Mouse (Mus musculus) erythroblast, embryonic 14.5 days (primary cell): Measurements from ENCODE around the gene Zap70. TPM values are rescaled to one million over a fixed set of nuclear protein-coding genes. Genes with fewer than 3 reads are reported as not detected.

Experiments used
- H3K27me3 ChIP-seq: 2 replicates; pipeline ENCODE4 v1.6.1; 2012; ENCODE audit warnings: inconsistent platforms; ENCODE audit not compliant: control insufficient read depth
- H3K36me3 ChIP-seq: 2 replicates; pipeline ENCODE4 v1.6.1; 2012; ENCODE audit warnings: mild to moderate bottlenecking, inconsistent platforms; ENCODE audit not compliant: control insufficient read depth
- H3K4me1 ChIP-seq: 2 replicates; pipeline ENCODE4 v1.6.1; 2012; ENCODE audit warnings: inconsistent platforms; ENCODE audit not compliant: control insufficient read depth
- H3K4me3 ChIP-seq: replicated peaks from 2 replicates; pipeline ENCODE3; 2012; ENCODE audit warnings: moderate library complexity, mild to moderate bottlenecking, inconsistent platforms
- H3K9me3 ChIP-seq: 2 replicates; pipeline ENCODE4 v1.6.1; 2012; ENCODE audit warnings: low read length, inconsistent platforms, mixed read lengths; ENCODE audit not compliant: control insufficient read depth
- GATA1 ChIP-seq: IDR thresholded peaks from 2 replicates; pipeline ENCODE4 v1.6.1; 2012; ENCODE audit warnings: low read length, inconsistent platforms, mixed read lengths
- TAL1 ChIP-seq: IDR thresholded peaks from 3 replicates; pipeline ENCODE4 v1.6.1; 2012; ENCODE audit warnings: low read length, inconsistent platforms, mixed read lengths
- polyA plus RNA-seq: library from polyadenylated mRNA; stranded (reverse); fragments of >175 nt; gene quantifications from 2 replicates; pipeline ENCODE4 v1.2.3, GENCODE M21; 2012

Gene Zap70
- not detected in 2 replicates for polyA plus RNA-seq

GRCm38 (mm10) chr1:36761568-36761967 is at the start of gene Zap70:
Gene Zap70 (plus strand): TSS chr1:36761798.
- H3K4me3 ChIP-seq = no peak within 1 kb of the TSS
- no peaks in the 10 kb centered on the region for H3K9me3 ChIP-seq
- TF ChIP-seq TAL1 = no peak
- TF ChIP-seq GATA1 = no peak
- no peaks in the 10 kb centered on the region for H3K36me3 ChIP-seq
- H3K27me3 ChIP-seq = no peaks in the 10 kb centered on the region
- H3K4me1 ChIP-seq = no peaks in the 10 kb centered on the region

GRCm38 (mm10) chr1:36714311-36714710 is 47.3 kb upstream of the Zap70 start, which contains the start of gene Actr1b:
Gene Actr1b (minus strand): TSS chr1:36714422.
- no peaks in the 10 kb centered on the region; the same call in none of the 2 replicates for H3K27me3 ChIP-seq
- H3K4me3 ChIP-seq = no peak within 1 kb of the TSS
- peaks cover 12% of the 10 kb centered on the region for H3K9me3 ChIP-seq
- peaks cover 10% of the 10 kb centered on the region for H3K4me1 ChIP-seq
- TF ChIP-seq TAL1 (no peak), GATA1 (no peak)
- no peaks in the 10 kb centered on the region for H3K36me3 ChIP-seq

- Histone ChIP-seq H3K27me3 (no peaks in the 10 kb centered on the region; the same call in none of the 2 replicates), H3K4me3 (no peak overlapping the region), H3K9me3 (peaks cover 6% of the 10 kb centered on the region; the same call in 1 of the 2 replicates), H3K4me1 (no peaks in the 10 kb centered on the region), H3K36me3 (no peaks in the 10 kb centered on the region)
- TF ChIP-seq GATA1 = no peak
- no peak for TF ChIP-seq TAL1
These were observed 42.8 kb upstream of the Zap70 start for GRCm38 (mm10) chr1:36718786-36719185.

GRCm38 (mm10) chr1:36723146-36724056 is 38.2 kb upstream of the Zap70 start:
- no peak overlapping the region for H3K4me3 ChIP-seq
- no peaks in the 10 kb centered on the region for H3K36me3 ChIP-seq
- no peaks in the 10 kb centered on the region for H3K9me3 ChIP-seq
- no peaks in the 10 kb centered on the region for H3K4me1 ChIP-seq
- TF ChIP-seq TAL1 (no peak), GATA1 (no peak)
- no peaks in the 10 kb centered on the region; the same call in 1 of the 2 replicates for H3K27me3 ChIP-seq

- no peak for TF ChIP-seq TAL1
- no peak for TF ChIP-seq GATA1
These were observed 37.6 kb upstream of the Zap70 start for GRCm38 (mm10) chr1:36724057-36724431.

GRCm38 (mm10) chr1:36737300-36737699 is 24.3 kb upstream of the Zap70 start:
- TF ChIP-seq TAL1 (no peak), GATA1 (no peak)
- 0 out of 2 replicates have a peak, but pooled peaks cover 2% of the 10 kb centered on the region for H3K27me3 ChIP-seq
- H3K4me3 ChIP-seq = no peak overlapping the region
- H3K36me3 ChIP-seq = no peaks in the 10 kb centered on the region
- no peaks in the 10 kb centered on the region for H3K9me3 ChIP-seq
- H3K4me1 ChIP-seq = no peaks in the 10 kb centered on the region

More at GRCm38 (mm10) chr1:36724057-36724431, 37.6 kb upstream of the Zap70 start:
- H3K4me1 ChIP-seq = no peaks in the 10 kb centered on the region
- H3K27me3 ChIP-seq = no peaks in the 10 kb centered on the region; the same call in 1 of the 2 replicates
- no peak overlapping the region for H3K4me3 ChIP-seq
- H3K9me3 ChIP-seq = no peaks in the 10 kb centered on the region
- no peaks in the 10 kb centered on the region for H3K36me3 ChIP-seq

GRCm38 (mm10) chr1:36739231-36739630 is 22.4 kb upstream of the Zap70 start:
- TF ChIP-seq TAL1 (no peak), GATA1 (no peak)
- H3K4me1 ChIP-seq = no peaks in the 10 kb centered on the region
- H3K4me3 ChIP-seq = no peak overlapping the region
- H3K36me3 ChIP-seq = no peaks in the 10 kb centered on the region
- H3K9me3 ChIP-seq = no peaks in the 10 kb centered on the region
- H3K27me3 ChIP-seq = peaks cover 9% of the 10 kb centered on the region

GRCm38 (mm10) chr1:36743046-36743445 is 18.6 kb upstream of the Zap70 start:
- Histone ChIP-seq H3K27me3 (peaks cover 11% of the 10 kb centered on the region), H3K4me3 (no peak overlapping the region), H3K36me3 (no peaks in the 10 kb centered on the region)

GRCm38 (mm10) chr1:36744268-36744944 is 17.2 kb upstream of the Zap70 start:
- TF ChIP-seq GATA1 (no peak), TAL1 (no peak)
- Histone ChIP-seq H3K4me1 (peaks cover 2% of the 10 kb centered on the region; the same call in 1 of the 2 replicates), H3K36me3 (no peaks in the 10 kb centered on the region), H3K9me3 (no peaks in the 10 kb centered on the region), H3K27me3 (peaks cover 11% of the 10 kb centered on the region), H3K4me3 (no peak overlapping the region)

More at GRCm38 (mm10) chr1:36743046-36743445, 18.6 kb upstream of the Zap70 start:
- Histone ChIP-seq H3K9me3 (no peaks in the 10 kb centered on the region), H3K4me1 (peaks cover 2% of the 10 kb centered on the region; the same call in 1 of the 2 replicates)
- TF ChIP-seq GATA1 = no peak
